Mouse (Mus musculus) CH12.LX (cell line): ENCODE results near the gene Ppp1r18. TPM values are rescaled to one million over a fixed set of nuclear protein-coding genes. Genes with fewer than 3 reads are reported as not detected.
A peak's percentile ranks its signal among the peaks of the same experiment; 100 is the strongest.

Source experiments
- DNase-seq: peaks from one replicate; pipeline ENCODE4 v3.0.0-alpha.2; 2013; ENCODE audit errors: extremely low read depth
- H3K27ac ChIP-seq: 2 replicates; pipeline ENCODE4 v1.5.1; 2012; ENCODE audit warnings: low read depth, mild to moderate bottlenecking, control low read depth, moderate library complexity; ENCODE audit not compliant: insufficient read depth
- H3K27me3 ChIP-seq: replicated peaks from 2 replicates; pipeline ENCODE3; 2012; ENCODE audit warnings: inconsistent platforms
- H3K36me3 ChIP-seq, 2 experiments: replicated peaks in 1 of 2; 2 replicates each; pipeline versions ENCODE3 to v1.6.1; 2012; ENCODE audit warnings: inconsistent platforms in 1 of 2, low read length in 1 of 2, mild to moderate bottlenecking in 1 of 2, mixed read lengths in 1 of 2, moderate library complexity in 1 of 2; ENCODE audit not compliant: control insufficient read depth in 1 of 2, insufficient read depth in 1 of 2
- H3K4me1 ChIP-seq, 2 experiments: 2 replicates each; pipeline ENCODE4 v1.6.1; 2012; ENCODE audit warnings: inconsistent platforms in 1 of 2, moderate library complexity in 1 of 2; ENCODE audit not compliant: insufficient read depth in 2 of 2, control insufficient read depth in 1 of 2
- H3K4me2 ChIP-seq: 2 replicates; pipeline ENCODE4 v1.6.1; 2012; ENCODE audit warnings: low read depth, mild to moderate bottlenecking, control low read depth; ENCODE audit not compliant: poor library complexity, insufficient read depth, severe bottlenecking
- H3K4me3 ChIP-seq, 3 experiments: fragments of 150-350 bp in 1 of 3; sonication (generic) in 1 of 3; replicated peaks in 1 of 3; 2 replicates each; pipeline versions ENCODE3 to v1.5.1; 2011 to 2012; ENCODE audit warnings: low read depth in 2 of 3, low read length in 2 of 3, mild to moderate bottlenecking in 2 of 3, moderate library complexity in 2 of 3, control low read depth in 1 of 3, improper control_type of control experiment in 1 of 3, inconsistent platforms in 1 of 3, mixed read lengths in 1 of 3; ENCODE audit not compliant: poor library complexity in 1 of 3
- H3K79me2 ChIP-seq: replicated peaks from 2 replicates; pipeline ENCODE4 v1.6.1; 2012; ENCODE audit warnings: mild to moderate bottlenecking, moderate library complexity; ENCODE audit not compliant: control insufficient read depth, poor library complexity, insufficient read depth, severe bottlenecking; ENCODE audit errors: extremely low read depth
- H3K9ac ChIP-seq: 2 replicates; pipeline ENCODE4 v1.6.1; 2012; ENCODE audit warnings: low read depth, mild to moderate bottlenecking, control low read depth, moderate library complexity; ENCODE audit not compliant: insufficient read depth
- H3K9me3 ChIP-seq: replicated peaks from 2 replicates; pipeline ENCODE3; 2012; ENCODE audit warnings: low read length, inconsistent platforms, mixed read lengths
- BHLHE40 ChIP-seq: IDR thresholded peaks from 2 replicates; pipeline ENCODE4 v1.6.1; 2011; ENCODE audit warnings: mild to moderate bottlenecking, low read depth, low read length, improper control_type of control experiment
- CHD1 ChIP-seq: IDR thresholded peaks from 2 replicates; pipeline ENCODE4 v1.6.1; 2012; ENCODE audit warnings: low read depth, low read length, improper control_type of control experiment, inconsistent platforms
- CHD2 ChIP-seq: IDR thresholded peaks from 2 replicates; pipeline ENCODE4 v1.6.1; 2011; ENCODE audit warnings: low read length, improper control_type of control experiment
- CTCF ChIP-seq, 2 experiments: IDR thresholded peaks in 1 of 2; conservative IDR thresholded peaks in 1 of 2; 2 replicates each; pipeline ENCODE4 v1.5.1; 2011 to 2012; ENCODE audit warnings: low read depth in 2 of 2, low read length in 2 of 2, improper control_type of control experiment in 1 of 2, inconsistent platforms in 1 of 2, mild to moderate bottlenecking in 1 of 2, moderate library complexity in 1 of 2
- E2F4 ChIP-seq: IDR thresholded peaks from 2 replicates; pipeline ENCODE4 v1.6.1; 2011; ENCODE audit warnings: low read depth, low read length, improper control_type of control experiment; ENCODE audit not compliant: insufficient replicate concordance
- ELF1 ChIP-seq: IDR thresholded peaks from 2 replicates; pipeline ENCODE4 v1.6.1; 2014; ENCODE audit warnings: low read depth, mild to moderate bottlenecking, inconsistent platforms, low read length, improper control_type of control experiment
- EP300 ChIP-seq: IDR thresholded peaks from 2 replicates; pipeline ENCODE4 v1.6.1; 2011; ENCODE audit warnings: low read length, improper control_type of control experiment
- ETS1 ChIP-seq: conservative IDR thresholded peaks from 2 replicates; pipeline ENCODE4 v1.6.1; 2012; ENCODE audit warnings: low read depth, mild to moderate bottlenecking, inconsistent platforms, low read length, improper control_type of control experiment, moderate library complexity
- GABPA ChIP-seq: IDR thresholded peaks from 2 replicates; pipeline ENCODE4 v1.6.1; 2012; ENCODE audit warnings: low read depth, low read length, improper control_type of control experiment, inconsistent platforms; ENCODE audit not compliant: insufficient replicate concordance
- HCFC1 ChIP-seq: IDR thresholded peaks from 2 replicates; pipeline ENCODE4 v1.6.1; 2012; ENCODE audit warnings: low read depth, mild to moderate bottlenecking, inconsistent platforms, low read length, improper control_type of control experiment
- IRF4 ChIP-seq: IDR thresholded peaks from 2 replicates; pipeline ENCODE4 v1.6.1; 2014; ENCODE audit warnings: low read depth, mild to moderate bottlenecking, inconsistent platforms, low read length, improper control_type of control experiment
- JUN ChIP-seq: IDR thresholded peaks from 2 replicates; pipeline ENCODE4 v1.6.1; 2011; ENCODE audit warnings: low read depth, mild to moderate bottlenecking, low read length, improper control_type of control experiment, moderate library complexity; ENCODE audit not compliant: insufficient read depth
- JUND ChIP-seq: conservative IDR thresholded peaks from 2 replicates; pipeline ENCODE4 v1.6.1; 2011; ENCODE audit warnings: low read depth, low read length, improper control_type of control experiment
- KAT2A ChIP-seq: IDR thresholded peaks from 2 replicates; pipeline ENCODE4 v1.6.1; 2012; ENCODE audit warnings: low read length, improper control_type of control experiment, inconsistent platforms; ENCODE audit not compliant: insufficient replicate concordance
- MAFK ChIP-seq: IDR thresholded peaks from 2 replicates; pipeline ENCODE4 v1.6.1; 2011; ENCODE audit warnings: low read length, improper control_type of control experiment; ENCODE audit not compliant: insufficient replicate concordance
- MAX ChIP-seq: IDR thresholded peaks from 2 replicates; pipeline ENCODE4 v1.6.1; 2011; ENCODE audit warnings: low read length, improper control_type of control experiment
- MAZ ChIP-seq: IDR thresholded peaks from 2 replicates; pipeline ENCODE4 v1.6.1; 2012; ENCODE audit warnings: low read depth, mild to moderate bottlenecking, inconsistent platforms, low read length, improper control_type of control experiment, moderate library complexity
- MEF2A ChIP-seq: IDR thresholded peaks from 2 replicates; pipeline ENCODE4 v1.6.1; 2014; ENCODE audit warnings: low read depth, mild to moderate bottlenecking, inconsistent platforms, low read length, improper control_type of control experiment, borderline replicate concordance
- MXI1 ChIP-seq: IDR thresholded peaks from 2 replicates; pipeline ENCODE4 v1.6.1; 2011; ENCODE audit warnings: mild to moderate bottlenecking, low read depth, low read length, improper control_type of control experiment
- MYC ChIP-seq: IDR thresholded peaks from 2 replicates; pipeline ENCODE4 v1.6.1; 2011; ENCODE audit warnings: low read depth, mild to moderate bottlenecking, improper control_type of control experiment, low read length
- NELFE ChIP-seq: IDR thresholded peaks from 2 replicates; pipeline ENCODE4 v1.6.1; 2011; ENCODE audit warnings: low read depth, low read length, improper control_type of control experiment
- NRF1 ChIP-seq: IDR thresholded peaks from 2 replicates; pipeline ENCODE4 v1.6.1; 2014; ENCODE audit warnings: low read depth, mild to moderate bottlenecking, inconsistent platforms, low read length, improper control_type of control experiment, moderate library complexity
- PAX5 ChIP-seq: IDR thresholded peaks from 2 replicates; pipeline ENCODE4 v1.6.1; 2012; ENCODE audit warnings: low read length, inconsistent platforms, mixed read lengths
- POLR2A ChIP-seq: IDR thresholded peaks from 2 replicates; pipeline ENCODE4 v1.6.1; 2011; ENCODE audit warnings: low read depth, mild to moderate bottlenecking, improper control_type of control experiment, low read length
- POLR2AphosphoS2 ChIP-seq: IDR thresholded peaks from 2 replicates; pipeline ENCODE4 v1.6.1; 2011; ENCODE audit warnings: low read depth, low read length, improper control_type of control experiment
- RAD21 ChIP-seq: IDR thresholded peaks from 2 replicates; pipeline ENCODE4 v1.6.1; 2011; ENCODE audit warnings: low read depth, mild to moderate bottlenecking, low read length, improper control_type of control experiment, moderate library complexity
- RCOR1 ChIP-seq: conservative IDR thresholded peaks from 2 replicates; pipeline ENCODE4 v1.6.1; 2012; ENCODE audit warnings: low read depth, mild to moderate bottlenecking, inconsistent platforms, low read length, improper control_type of control experiment
- SIN3A ChIP-seq: IDR thresholded peaks from 2 replicates; pipeline ENCODE4 v1.6.1; 2012; ENCODE audit warnings: low read length, improper control_type of control experiment, inconsistent platforms
- SMC3 ChIP-seq: IDR thresholded peaks from 2 replicates; pipeline ENCODE4 v1.6.1; 2011; ENCODE audit warnings: low read depth, low read length, improper control_type of control experiment
- TBP ChIP-seq: conservative IDR thresholded peaks from 2 replicates; pipeline ENCODE4 v1.6.1; 2011; ENCODE audit warnings: low read depth, low read length, improper control_type of control experiment
- TCF12 ChIP-seq: IDR thresholded peaks from 2 replicates; pipeline ENCODE4 v1.6.1; 2014; ENCODE audit warnings: low read depth, mild to moderate bottlenecking, inconsistent platforms, low read length, improper control_type of control experiment
- UBTF ChIP-seq: IDR thresholded peaks from 2 replicates; pipeline ENCODE4 v1.6.1; 2012; ENCODE audit warnings: low read depth, mild to moderate bottlenecking, inconsistent platforms, low read length, improper control_type of control experiment, moderate library complexity
- USF1 ChIP-seq: IDR thresholded peaks from 2 replicates; pipeline ENCODE4 v1.6.1; 2014; ENCODE audit warnings: low read depth, mild to moderate bottlenecking, inconsistent platforms, low read length, improper control_type of control experiment
- USF2 ChIP-seq: conservative IDR thresholded peaks from 2 replicates; pipeline ENCODE4 v1.6.1; 2011; ENCODE audit warnings: low read depth, low read length, improper control_type of control experiment
- ZC3H11A ChIP-seq: IDR thresholded peaks from 2 replicates; pipeline ENCODE4 v1.6.1; 2012; ENCODE audit warnings: low read depth, mild to moderate bottlenecking, inconsistent platforms, low read length, improper control_type of control experiment
- ZKSCAN1 ChIP-seq: IDR thresholded peaks from 2 replicates; pipeline ENCODE4 v1.6.1; 2012; ENCODE audit warnings: low read depth, inconsistent platforms, low read length, improper control_type of control experiment, borderline replicate concordance
- ZMIZ1 ChIP-seq: IDR thresholded peaks from 2 replicates; pipeline ENCODE4 v1.6.1; 2012; ENCODE audit warnings: low read depth, mild to moderate bottlenecking, inconsistent platforms, low read length, improper control_type of control experiment
- ZNF384 ChIP-seq: IDR thresholded peaks from 2 replicates; pipeline ENCODE4 v1.6.1; 2012; ENCODE audit warnings: low read depth, low read length, improper control_type of control experiment, inconsistent platforms
- dilution Hi-C: fragments of 300-500 bp; cut with MboI; formaldehyde crosslinking; loops from 2 replicates; pipeline ENCODE4 v1.14.3; 2020; ENCODE audit warnings: low sequenced_read_pairs; ENCODE audit not compliant: extremely low pct_unique_long_range_greater_than_20kb, extremely low pct_ligation_motif_present
- in situ Hi-C: fragments of 300-500 bp; cut with MboI; formaldehyde crosslinking; loops from 3 replicates; pipeline ENCODE4 v1.14.3; 2019; ENCODE audit warnings: low sequenced_read_pairs, low pct_ligation_motif_present, low pct_unique_long_range_greater_than_20kb, mixed read lengths
- polyA plus RNA-seq: library from polyadenylated mRNA; unstranded; fragments of >175 nt; gene quantifications from 2 replicates; pipeline ENCODE4 v1.2.1, GENCODE M21; 2012; ENCODE audit warnings: low read depth; ENCODE audit not compliant: insufficient read length
- total RNA-seq, 2 experiments: library from RNA; depleted of rRNA; stranded (reverse); fragments of 300-350 nt in 1 of 2; fragments of >200 nt in 1 of 2; gene quantifications; 2 replicates each; pipeline ENCODE4 v1.2.3; 2012 to 2014

Ppp1r18 gene
- total and polyA plus RNA-seq, 3 experiments, result 8.5 to 50.1 (median 21.4) TPM

- in situ Hi-C loops, result no loop called here
- H3K9ac ChIP-seq, result no peak overlapping the region
- peaks cover 37 to 73% of the 10 kb centered on the region in 2 experiments for H3K36me3 ChIP-seq
- dilution Hi-C loops, result no loop called here
- no peaks in the 10 kb centered on the region for H3K79me2 ChIP-seq
- peaks cover 0 to 37% of the 10 kb centered on the region in 2 experiments; a peak in 3 of 4 replicates for H3K4me1 ChIP-seq
- no peak overlapping the region for H3K4me2 ChIP-seq
- DNase-seq, result no peak
- TF ChIP-seq CHD2, result no peak
- TF ChIP-seq IRF4, result no peak
- TF ChIP-seq ZC3H11A, result no peak
- TF ChIP-seq NELFE, result no peak
- TF ChIP-seq POLR2AphosphoS2, result no peak
- TF ChIP-seq MEF2A, result no peak
- peak; percentile 74 for TF ChIP-seq ZNF384
- no peak for TF ChIP-seq NRF1
- no peak for TF ChIP-seq BHLHE40
- no peak for TF ChIP-seq ETS1
- TF ChIP-seq POLR2A, result no peak
- no peak for TF ChIP-seq ZMIZ1
- peak; percentile 75 for TF ChIP-seq JUND
- peak; percentile 73 for TF ChIP-seq MYC
- TF ChIP-seq ZKSCAN1, result no peak
- TF ChIP-seq KAT2A, result no peak
- TF ChIP-seq E2F4, result no peak
- no peak for TF ChIP-seq MXI1
- TF ChIP-seq TCF12, result no peak
- peak in 1 of 2 experiments; percentile 54; a peak in 2 of 4 replicates for TF ChIP-seq CTCF (conservative IDR thresholded peaks at IDR 0.05 in 1 of 2, IDR thresholded peaks at IDR 0.05 in 1 of 2; ENCODE audit: low read depth in 2 of 2, low read length in 2 of 2)
- TF ChIP-seq MAFK, result no peak
- TF ChIP-seq JUN, result peak; percentile 34; the same call in 1 of the 2 replicates
- no peak for TF ChIP-seq GABPA
- TF ChIP-seq ELF1, result no peak
- TF ChIP-seq RAD21, result peak; percentile 47
- no peak for TF ChIP-seq SIN3A
- no peak for TF ChIP-seq CHD1
- no peak for TF ChIP-seq MAX
- TF ChIP-seq TBP, result no peak
- no peak for TF ChIP-seq USF2
- no peak for TF ChIP-seq UBTF
- no peak for TF ChIP-seq HCFC1
- TF ChIP-seq RCOR1, result no peak
- TF ChIP-seq SMC3, result peak; percentile 24; the same call in 1 of the 2 replicates
- TF ChIP-seq MAZ, result no peak
- TF ChIP-seq PAX5, result no peak
- TF ChIP-seq USF1, result no peak
- TF ChIP-seq EP300, result no peak
- no peaks in the 10 kb centered on the region for H3K9me3 ChIP-seq
- H3K27me3 ChIP-seq, result no peaks in the 10 kb centered on the region
- H3K27ac ChIP-seq, result no peak overlapping the region
- no peak overlapping the region for H3K4me3 ChIP-seq
Measured at GRCm38 (mm10) chr17:35907609-35908008, 42.2 kb downstream of the Ppp1r18 start.
